Mouse (Mus musculus) frontal cortex, adult (tissue): Measurements from ENCODE around the gene Cavin3.

Experiments used
- ATAC-seq: cut with Nextera tagmentation; 2 replicates; pipeline ENCODE4 v1.9.2; 2017; ENCODE audit warnings: mild to moderate bottlenecking, moderate library complexity, mixed read lengths; ENCODE audit not compliant: low TSS enrichment

Cavin3 gene

DNA sequence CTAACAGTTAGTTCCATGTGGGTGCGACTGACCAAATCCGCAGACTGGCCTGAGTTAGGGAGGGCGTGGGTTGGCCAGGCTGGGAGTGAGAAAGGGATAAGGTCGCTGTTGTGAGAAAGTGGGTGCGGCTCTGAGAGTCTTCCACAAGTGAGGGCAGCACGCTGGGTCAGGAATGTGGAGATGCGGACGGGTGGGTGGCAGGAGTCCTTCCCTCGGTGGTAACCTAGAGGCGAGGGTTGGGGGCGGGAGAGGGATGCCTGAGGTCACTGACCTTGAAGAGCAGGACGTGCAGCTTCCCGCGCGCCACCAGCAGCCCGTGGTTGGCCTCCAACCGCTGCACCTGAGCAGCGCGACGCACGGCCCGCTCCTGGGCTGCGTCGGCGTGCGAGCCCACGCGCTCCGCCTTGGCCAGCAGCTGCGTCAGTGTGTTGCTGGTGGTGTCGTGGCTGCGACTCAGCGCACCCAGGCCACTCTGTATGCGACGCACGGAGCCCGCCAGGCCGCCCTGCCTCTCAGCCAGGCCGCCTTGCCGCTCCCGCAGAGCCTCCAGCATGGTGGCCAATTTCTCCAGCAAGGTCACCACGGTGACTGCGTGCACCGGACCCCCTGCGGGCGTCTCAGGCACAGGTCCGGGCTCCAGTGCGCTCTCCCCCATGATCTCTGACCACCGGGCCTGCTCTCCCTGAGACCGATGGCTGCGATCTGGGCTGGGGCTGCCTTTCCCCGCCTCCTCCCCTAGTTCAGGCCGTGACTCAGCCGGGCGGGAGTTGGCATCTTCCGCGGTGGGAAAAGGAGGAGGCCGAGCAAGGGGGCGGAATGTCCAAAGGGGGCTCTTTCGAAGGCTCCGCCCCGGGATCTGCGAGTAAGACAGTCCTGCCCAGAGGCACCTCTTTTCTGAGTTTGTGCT lies at the start of gene Cavin3:
TSS of gene Cavin3 (minus strand) at position 796 of the 907 bp plus-strand sequence.
- peak; percentile 77 for ATAC-seq

DNA sequence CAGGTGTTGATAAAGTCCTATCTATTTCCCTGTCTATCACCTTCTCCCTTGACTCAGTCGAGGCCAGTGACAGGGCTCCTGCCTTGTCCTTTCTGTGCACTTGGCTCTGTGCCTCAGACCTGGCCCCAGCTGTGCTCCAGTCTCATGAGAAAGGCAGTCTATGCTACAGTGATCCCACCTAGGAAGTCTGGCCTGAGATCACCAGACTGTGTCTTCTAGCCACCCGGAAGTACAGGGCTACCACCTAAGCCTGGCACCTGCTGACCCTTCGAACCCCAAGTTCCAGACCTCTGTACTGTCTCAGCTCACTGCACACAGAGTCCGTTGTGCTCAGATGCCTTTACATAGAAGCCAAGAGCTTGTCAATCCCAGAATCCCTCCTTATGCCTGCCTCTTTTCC lies 46.0 kb upstream of the Cavin3 start:
- ATAC-seq: no peak

DNA sequence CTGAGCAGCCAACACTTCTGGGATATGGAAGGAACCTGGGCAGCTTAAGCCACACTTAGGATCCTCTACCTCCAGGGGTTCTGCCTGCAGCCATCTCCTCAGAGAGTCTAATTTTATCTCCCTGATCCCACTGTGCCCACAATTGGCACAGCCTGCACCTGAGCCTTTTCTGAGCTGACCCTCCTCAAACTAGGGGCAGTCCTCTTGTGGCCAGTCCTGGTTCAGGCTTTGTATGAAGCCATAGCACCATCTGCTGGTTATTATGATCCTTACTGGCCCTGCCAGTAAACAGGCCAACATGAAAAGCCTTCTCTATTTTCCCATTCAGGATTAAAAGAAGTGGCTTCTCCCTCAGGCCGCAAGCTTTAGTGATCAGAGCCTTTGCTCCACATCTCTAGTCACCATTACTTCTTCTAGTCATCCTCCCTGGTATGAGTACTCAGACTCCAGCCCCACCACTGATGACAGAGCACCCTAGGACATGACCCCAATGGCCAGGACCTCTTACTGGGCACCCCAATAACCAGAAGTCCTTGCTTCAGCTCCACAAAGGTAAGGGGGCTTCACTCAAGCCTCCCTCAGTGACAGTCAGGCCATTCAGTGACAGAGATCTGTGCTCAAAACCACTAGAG lies 45.3 kb upstream of the Cavin3 start:
- peak; percentile 92 for ATAC-seq

DNA sequence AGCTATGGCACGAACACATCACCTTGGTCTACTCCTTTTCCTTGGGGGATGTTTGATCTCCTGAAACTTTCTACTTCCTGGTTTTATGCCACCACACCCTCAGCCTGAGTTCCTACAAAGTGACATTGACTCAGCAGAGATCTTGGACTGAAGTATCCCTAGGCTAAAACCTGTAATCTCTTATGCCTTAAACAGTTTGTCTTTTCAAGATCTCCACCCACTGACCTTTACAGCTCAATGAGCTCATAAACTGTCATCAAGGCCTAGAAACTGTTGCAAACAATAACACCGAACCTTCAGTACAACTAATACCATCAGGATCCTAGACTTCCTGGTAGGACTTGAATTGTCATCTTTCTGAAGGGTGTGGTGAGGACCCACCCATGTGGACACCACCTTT lies 42.1 kb upstream of the Cavin3 start:
- ATAC-seq: no peak

DNA sequence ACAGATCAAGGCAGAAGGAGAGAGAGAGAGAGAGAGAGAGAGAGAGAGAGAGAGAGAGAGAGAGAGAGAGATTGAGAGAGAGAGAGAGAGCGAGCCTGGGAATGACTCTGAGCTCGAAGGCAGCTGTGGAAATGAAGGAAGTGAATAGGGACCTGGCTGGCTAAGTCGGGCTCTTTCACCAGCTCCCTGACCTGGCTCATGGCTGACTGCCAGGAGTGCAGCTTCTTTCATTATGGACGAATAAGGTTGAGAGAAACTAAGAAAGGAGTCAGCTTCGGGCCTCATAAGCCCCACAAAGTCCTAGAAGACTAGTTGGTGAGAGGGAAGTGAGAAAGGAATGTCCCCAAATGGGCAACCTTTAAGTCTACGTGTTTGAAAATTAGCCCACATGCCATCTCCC lies 38.1 kb upstream of the Cavin3 start:
- ATAC-seq: no peak

DNA sequence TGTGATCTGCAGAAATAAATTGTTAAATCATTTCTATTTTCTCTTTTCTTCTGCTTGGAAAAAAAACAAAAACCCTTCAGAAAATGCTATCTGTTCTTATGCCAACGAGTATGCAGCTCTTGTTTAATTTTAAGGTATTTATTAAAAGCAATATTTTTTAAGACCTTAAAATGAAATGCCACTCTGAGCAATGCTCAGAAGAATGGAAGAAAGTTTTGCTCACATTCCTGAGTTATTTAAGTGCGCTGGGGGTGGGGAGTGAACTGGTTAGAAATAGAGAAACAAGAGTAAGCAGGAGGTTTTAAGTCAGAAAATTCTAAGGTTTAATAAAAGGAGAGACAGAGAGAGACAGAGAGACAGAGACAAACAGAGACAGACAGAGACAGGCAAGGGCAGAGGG lies 37.7 kb upstream of the Cavin3 start:
- ATAC-seq: peak; percentile 38

DNA sequence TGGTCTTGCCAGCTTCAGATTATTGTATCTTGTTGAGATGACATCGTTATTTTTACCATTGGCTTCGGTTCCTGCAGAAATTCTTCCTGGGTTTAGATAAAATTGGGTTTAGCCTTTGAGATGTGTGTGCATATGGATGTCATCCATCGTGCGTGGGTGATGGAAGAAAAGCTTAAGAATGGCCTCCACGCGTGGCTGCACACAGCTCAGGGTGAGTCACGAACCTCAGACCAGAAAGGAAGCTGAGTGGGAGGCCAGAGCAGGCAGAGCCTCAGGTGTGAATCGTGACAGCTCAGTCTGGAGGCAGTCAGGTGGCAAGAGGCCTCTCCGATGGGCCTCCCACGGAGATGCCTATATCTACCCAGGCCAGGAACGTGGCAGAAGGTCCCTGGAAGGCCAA lies 37.2 kb upstream of the Cavin3 start:
- ATAC-seq: peak; percentile 86

DNA sequence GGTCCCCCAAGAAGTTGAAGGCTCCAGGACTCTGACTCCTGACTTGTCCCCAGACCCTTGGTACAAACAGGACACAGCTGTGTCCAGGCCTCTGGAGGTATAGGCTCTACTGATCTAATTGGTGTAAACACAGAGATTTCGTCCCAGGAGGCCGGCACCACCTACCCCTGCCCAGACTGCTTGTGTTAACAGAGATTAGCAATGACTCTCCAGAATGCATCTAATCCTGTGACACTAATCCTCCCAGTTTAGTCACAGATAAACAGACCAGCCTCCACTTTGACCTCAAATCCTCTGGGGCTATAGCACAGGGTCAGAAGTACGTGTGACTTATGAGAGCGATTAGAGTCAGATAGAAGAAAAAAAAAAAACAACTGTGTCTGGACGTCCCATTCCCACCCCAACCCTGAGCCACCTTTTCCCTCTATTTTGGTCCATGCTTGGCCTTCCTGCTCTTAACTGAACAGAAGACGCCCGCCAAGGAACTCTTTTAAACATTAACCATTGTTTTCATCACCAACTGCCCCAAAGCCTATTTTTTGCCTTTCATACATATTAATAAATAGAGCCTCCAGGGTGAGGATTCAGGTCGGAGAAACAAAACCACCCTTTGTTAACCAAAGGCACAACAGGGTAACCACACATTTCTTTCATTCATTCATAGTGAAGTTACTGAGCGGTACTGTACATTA lies 34.7 kb upstream of the Cavin3 start:
- no peak for ATAC-seq

DNA sequence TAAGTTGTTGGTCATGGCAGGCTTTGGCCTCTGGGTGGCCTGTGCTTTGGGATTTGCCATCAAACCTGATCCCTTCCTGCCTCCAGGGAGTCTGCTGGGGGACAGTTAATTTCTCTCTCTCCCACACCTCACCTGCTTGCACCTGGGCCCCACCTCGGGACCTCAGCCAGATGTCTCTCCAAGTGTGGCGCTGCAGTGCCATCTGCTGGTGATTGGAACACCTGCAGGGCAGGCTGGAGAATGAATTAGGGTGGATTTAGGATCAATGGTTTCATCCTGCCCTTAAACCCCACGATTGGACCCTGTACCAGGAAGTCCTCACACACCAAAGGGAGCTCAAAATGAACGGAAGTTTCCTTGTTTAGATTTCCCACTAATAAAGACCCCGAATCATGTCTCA lies 33.1 kb upstream of the Cavin3 start:
- no peak for ATAC-seq

DNA sequence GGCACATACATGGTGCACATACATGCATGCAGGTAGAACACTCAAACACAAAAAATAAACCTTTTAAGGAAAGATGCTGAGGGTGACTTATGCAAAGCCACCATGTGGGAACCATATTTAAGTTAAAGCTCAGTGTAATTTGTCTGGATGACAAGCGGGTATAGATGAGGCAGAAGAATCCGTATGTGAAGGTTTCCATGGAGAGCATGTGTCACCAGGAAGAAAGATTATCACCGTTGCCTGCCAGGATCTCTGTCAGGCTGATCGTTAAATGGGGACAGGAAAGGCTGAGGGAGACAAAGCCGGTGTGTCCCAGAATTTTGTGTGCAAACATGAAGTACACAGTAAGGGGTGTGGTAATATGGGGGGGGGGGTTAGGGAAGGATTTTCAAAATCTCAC lies 32.5 kb upstream of the Cavin3 start:
- peak; percentile 26; the same call in 1 of the 2 replicates for ATAC-seq

DNA sequence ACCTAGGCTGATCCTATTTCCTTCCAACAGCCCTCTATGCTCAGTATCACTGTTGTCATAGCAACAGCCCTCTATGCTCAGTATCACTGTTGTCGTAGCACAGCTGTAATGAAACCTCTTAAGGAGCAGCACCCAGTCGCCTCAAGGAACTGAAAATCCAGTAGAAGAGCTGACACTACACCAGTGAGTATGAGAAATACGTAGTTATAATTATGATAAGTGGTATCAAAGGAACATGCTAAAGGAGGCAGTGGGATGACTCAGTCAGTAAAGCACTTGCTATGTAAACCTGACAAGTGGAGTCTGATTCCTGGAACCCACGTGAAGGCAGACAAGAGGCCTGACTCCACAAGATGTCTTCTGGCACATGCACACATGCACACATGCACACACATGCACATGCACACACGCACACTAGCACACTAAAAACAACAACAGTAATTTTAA lies 31.8 kb upstream of the Cavin3 start:
- peak; percentile 26; the same call in 1 of the 2 replicates for ATAC-seq

DNA sequence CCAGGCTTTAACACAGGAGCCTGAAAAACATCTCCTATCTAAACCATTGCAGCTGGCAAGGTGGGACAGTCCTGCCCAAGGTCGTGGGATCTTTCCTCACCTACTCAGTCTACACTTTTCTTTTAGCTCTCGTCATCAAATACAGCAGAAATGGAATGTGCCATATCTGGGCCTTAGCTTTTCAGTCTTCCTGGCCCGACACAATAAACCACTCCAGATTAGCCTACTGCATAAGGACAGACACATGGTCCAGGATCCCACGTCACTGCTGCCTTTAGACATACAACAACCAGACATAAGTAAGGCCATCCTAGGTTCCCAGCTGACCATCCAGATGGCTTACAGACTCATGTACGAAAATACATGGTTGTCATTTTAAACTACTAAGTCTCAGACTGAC lies 28.0 kb upstream of the Cavin3 start:
- peak; percentile 71 for ATAC-seq

DNA sequence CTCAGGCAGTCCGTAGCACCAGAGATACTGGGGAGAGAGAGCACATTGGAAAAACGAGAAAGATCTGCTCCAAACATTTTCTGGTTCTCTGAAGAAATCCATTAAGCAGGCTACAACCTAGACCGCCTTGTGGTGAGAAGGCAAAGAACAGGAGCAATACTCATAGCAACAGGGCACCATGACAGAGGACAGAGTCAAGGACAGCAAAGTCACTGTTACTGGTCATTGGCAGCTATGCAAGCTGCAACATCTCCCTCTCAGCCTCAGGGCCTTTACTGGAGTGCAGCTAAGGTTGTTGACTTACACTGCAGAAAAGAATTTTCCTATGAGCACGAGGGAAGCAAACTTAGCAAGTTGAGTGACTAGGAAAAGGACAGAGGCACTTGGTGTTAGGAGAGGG lies 25.2 kb upstream of the Cavin3 start:
- no peak for ATAC-seq

DNA sequence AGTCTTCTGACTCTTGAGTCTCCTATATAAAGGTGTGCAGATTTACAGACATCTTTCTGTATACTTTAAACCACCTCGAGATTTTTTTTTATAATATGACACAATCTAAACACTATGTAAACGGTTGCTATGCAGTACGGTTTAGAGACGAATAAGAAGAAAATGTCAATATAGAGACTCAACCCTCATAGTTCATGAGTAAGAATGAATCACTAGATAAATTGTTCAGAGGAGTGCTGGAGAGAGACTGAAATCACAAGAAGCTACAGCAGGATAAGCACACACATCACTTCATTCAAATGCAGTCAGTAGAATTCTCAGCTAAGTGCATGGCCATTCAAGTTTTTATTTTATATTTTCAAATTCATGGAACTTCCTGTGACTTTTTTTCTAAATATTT lies 19.9 kb upstream of the Cavin3 start:
- 0 out of 2 replicates have a peak, but pooled peaks have one; percentile 52 for ATAC-seq

DNA sequence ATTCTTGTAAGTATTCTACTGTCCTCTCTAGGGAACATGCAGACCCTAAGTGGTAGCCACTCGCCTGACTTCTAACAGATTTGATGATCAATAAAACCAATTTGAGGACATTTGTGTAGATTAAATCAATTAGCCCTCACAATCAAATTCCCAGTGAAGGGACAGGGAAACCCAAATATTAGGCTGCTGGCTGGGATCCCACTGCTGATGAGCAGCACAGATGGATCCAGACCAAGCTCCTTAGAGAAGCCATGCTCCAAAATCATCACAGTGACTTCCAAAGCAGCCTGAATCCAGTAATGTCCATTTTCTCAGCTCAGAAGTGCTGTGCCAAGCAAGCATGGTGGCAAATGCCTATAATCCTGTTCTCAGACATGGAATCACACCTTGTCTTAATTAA lies 17.6 kb upstream of the Cavin3 start:
- ATAC-seq: no peak

DNA sequence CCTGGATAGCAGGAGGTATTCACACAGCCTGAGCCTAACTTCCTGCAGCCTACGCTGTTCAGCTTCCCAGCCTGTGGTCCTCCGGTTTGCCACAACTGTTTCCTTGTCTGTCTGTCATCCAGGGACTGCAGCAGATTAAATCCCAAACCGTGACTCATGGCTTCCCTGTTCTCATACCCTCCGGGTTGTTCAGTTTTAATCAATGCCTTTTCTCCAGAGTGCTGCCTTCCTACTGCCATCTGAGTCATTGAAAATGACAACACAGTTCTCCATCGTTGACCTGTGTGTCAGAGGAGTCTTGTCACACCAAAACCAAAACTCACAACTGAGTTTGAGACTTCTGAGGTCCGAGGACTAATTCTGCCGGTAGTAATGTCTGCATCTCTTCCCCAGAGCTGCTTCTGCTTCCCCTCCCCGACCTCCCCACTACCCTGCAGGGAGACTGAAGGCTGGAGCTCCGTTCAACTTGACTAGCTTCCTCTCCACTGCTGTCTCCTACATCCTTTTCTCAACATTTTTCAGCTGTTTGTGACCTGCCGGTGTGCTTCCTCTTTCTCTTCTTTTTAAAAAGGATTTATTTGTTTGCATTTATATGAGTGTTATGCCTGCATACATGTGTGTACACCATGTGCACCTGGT lies 16.9 kb upstream of the Cavin3 start:
- ATAC-seq: no peak

DNA sequence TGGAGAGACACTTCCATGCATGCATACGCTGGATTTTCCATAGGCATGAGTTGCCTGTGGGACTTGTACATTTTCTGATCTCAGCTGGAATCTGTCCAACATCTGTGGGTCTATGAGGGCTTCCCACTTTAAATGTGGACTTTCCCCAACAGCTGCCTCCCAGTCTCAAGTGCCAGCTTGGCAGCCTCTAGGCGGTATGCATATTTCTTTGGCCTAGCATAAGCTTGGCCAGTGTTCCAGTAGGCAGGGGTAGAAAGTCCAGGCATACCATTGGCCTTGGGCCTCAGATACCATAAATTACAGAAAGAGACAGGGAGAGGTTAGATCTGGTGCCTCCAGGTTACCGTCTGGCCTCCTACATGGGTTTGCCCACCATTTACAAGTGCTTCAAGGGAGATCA lies 15.8 kb upstream of the Cavin3 start:
- no peak for ATAC-seq

DNA sequence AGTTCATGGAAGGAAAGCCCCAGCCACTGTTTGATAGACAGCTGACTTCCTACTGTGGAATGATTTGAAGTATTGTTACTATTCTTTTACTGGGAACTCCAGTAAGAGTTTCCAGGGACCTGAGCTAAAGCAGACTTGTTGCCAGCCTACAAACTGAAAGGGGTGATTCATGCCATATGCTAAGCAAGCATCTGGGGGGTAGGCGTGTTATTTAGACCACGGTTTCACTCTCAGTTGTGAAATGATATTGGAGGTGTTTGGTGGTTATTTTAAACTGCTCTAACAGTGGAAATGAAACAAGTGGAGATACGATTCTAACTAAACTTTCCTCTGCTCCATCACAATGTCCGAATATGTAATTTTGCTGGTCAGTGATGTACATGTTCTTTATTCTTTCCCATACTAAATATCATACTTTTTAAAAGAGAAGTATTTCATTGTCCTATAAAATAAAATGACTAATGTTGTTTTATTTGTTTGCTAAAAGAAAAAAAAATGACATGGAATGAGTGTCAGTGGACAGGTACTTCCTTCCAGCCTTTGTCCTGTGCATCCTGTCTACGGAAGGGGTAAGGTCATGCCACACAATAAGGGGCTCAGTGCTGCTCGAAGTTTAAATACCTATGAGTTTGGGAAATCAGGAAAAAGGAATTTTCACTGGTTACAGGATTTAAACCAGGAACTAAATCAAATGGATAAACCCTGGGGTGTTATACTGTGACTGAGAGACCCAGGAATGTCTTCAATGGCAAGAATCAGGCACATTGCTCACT lies 5.2 kb upstream of the Cavin3 start:
- ATAC-seq: peak; percentile 90

DNA sequence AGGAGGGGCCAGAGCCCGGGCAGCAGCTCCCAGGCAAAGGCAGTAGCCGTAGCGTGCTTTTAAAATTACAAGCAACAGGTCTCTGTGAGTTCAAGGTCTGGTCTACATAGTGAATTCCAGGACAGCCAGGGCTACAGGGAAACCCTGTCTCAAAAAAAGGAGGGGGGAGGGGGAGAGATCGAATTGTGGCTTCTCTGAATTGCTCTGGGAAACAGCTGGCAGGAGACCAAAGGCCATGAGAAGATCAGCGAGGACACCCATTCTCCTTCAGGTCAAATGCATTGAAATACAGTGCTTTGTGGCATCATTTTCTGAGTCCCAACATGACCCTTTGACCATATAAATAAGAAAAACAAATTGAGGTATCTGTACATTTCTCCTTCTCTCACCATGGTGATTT lies 2.9 kb upstream of the Cavin3 start:
- ATAC-seq: no peak

DNA sequence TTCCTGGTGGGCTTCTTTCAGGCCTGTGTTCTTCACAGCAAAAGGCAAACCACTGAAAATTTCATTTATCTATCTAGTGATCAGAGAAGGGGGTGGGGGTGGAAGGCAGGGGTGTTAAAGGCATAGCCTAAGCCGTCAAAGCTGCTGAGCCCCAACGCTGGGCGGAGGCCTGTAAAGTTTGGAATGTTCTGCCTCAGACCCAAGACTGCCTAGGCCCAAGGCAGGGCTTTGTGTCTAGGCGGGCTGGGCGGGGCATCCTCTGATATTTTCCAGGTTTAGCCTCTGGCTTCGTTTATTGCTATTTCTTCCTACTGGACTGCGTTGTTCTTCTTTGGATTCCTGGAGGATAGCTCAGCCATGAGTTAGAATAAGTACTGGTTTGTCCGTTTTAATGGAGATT lies 326 bp upstream of the Cavin3 start:
- no peak for ATAC-seq
